Mouse (Mus musculus) splenic B cell, adult 2 months (primary cell): Measurements from ENCODE around the gene Rexo2.

ENCODE experiments used
- DNase-seq: peaks from one replicate; pipeline ENCODE4 v3.0.0-alpha.2; 2011; ENCODE audit warnings: low read depth, low spot score
- H3K27me3 ChIP-seq: 2 replicates; pipeline ENCODE4 v1.6.1; 2012; ENCODE audit warnings: mild to moderate bottlenecking, low read length, moderate library complexity, mixed read lengths; ENCODE audit not compliant: control insufficient read depth, poor library complexity, insufficient read depth, severe bottlenecking
- H3K36me3 ChIP-seq: 2 replicates; pipeline ENCODE4 v1.6.1; 2012; ENCODE audit warnings: mild to moderate bottlenecking, low read length, moderate library complexity, mixed read lengths; ENCODE audit not compliant: control insufficient read depth, poor library complexity, insufficient read depth, severe bottlenecking

The Rexo2 gene

DNA sequence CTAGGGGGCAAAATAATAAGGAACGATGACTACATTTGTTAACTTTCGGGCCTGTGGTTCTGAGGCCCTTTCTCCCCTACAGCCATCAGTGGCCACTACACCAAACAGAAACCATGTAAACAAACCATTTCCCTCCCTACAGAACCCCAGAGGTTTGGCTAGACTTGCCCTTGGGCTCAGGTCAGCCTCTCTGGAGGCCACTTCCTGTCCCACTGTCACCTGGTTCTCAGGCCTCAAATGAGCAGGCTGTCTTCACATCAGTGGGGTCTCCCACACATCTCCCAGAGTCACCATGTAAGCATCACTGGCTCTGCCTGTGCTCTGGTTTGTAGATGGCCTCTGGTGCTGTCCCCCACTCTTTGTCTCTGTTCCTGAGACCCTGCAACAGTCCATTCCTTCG lies 24.5 kb downstream of the Rexo2 start:
- Histone ChIP-seq H3K36me3 (no peaks in the 10 kb centered on the region), H3K27me3 (no peaks in the 10 kb centered on the region)
- no peak for DNase-seq

DNA sequence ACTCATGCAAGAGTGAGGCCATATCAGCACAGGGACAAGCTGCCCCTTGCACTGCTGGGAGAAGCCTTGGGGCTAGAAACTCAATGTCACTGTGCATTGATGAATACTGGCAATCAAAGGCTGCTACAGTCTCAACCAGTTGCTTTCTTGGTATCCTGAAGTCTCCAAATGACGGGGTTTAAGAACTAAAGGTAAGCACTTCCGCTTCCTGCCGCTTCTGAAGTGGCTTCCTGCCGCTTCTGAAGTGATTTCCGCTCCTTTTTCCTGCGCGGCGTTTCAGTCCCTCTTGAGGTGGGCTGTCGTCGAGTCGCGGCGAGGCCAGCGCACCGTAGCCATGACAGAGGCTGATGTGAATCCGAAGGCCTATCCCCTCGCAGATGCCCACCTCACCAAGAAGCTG lies 30.4 kb downstream of the Rexo2 start:
- no peak for DNase-seq
- Histone ChIP-seq H3K27me3 (no peaks in the 10 kb centered on the region), H3K36me3 (no peaks in the 10 kb centered on the region; the same call in 1 of the 2 replicates)

DNA sequence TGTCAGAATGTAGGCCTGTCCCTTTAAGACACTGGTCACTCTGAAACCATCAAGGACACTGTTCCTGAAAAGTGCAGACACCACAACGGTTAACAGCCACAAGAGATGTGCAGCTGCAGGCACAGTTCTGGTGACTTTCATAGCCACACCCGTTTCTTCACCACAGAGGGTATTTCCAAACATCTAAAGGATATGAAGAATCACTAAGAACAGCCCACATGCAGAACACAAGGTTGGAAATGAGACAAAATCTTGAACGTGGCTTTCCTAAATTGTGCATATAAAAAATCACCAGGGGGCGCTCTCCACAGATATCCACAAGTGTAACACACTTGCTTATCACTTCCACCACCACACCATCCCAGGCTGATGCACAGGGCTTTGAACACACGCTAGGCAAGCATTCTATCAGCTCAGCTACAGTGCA lies 32.6 kb downstream of the Rexo2 start:
- Histone ChIP-seq H3K27me3 (no peaks in the 10 kb centered on the region), H3K36me3 (no peaks in the 10 kb centered on the region; the same call in 1 of the 2 replicates)
- DNase-seq = peak; percentile 74

DNA sequence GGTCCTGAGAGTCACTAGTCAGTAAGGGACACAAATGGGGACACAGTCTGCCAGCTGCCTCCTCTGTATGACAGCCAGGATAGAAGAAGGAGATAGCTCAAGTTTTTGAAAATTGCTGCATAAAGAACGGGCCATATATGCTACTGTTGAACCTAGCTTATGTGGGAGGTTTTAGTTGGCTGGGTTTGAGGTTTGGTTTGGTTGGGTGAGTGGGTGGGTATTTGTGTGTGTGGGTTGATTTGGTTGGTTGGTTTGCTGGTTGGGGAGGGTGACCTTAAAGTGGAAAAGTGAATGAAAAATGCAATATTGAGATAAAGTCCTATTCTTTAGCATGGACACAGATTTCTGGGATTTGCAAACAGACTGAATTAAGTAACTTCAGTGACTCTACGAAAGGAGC lies 35.6 kb downstream of the Rexo2 start:
- DNase-seq = peak; percentile 64

DNA sequence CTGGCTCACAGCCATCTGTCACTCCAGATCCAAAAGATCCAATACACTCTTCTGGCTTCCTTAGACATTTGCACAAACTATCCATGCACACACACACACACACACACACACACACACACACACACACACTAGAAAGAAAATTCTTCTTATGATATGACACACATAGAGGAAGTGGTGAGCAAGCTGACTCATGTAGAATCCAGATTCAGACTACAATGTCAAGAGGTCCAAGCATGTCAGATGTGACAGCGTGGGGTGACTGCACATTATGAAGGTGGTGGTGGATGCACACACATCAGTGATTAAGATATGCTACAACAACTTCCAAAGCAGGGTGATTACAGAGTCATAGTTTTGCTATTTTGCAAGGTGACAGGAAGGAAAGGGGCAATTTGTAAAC lies 36.5 kb downstream of the Rexo2 start:
- Histone ChIP-seq H3K36me3 (no peaks in the 10 kb centered on the region; the same call in 1 of the 2 replicates), H3K27me3 (no peaks in the 10 kb centered on the region)
- peak; percentile 72 for DNase-seq

More for the DNA sequence above, 35.6 kb downstream of the Rexo2 start:
- H3K27me3 ChIP-seq = no peaks in the 10 kb centered on the region
- H3K36me3 ChIP-seq = no peaks in the 10 kb centered on the region; the same call in 1 of the 2 replicates

DNA sequence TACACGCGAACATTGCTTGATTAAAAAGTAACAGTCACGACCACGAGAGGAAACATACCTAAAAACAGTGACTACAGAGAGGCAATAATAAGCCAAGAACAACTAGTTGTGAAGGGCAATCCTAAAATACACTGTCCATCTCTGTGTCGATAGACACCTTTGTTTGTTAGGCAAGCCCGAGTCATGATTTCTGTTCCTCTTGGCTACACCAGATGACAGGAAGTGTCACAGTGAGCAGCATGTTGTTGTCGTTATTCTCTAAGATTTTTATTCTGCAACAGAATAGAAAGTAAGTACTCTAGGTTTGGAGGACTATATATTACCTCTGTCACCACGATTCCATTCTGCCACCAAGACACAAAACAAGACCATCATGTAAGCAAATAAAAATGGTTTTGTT lies 48.0 kb downstream of the Rexo2 start:
- no peaks in the 10 kb centered on the region for H3K36me3 ChIP-seq
- no peaks in the 10 kb centered on the region for H3K27me3 ChIP-seq
- DNase-seq = peak; percentile 57

DNA sequence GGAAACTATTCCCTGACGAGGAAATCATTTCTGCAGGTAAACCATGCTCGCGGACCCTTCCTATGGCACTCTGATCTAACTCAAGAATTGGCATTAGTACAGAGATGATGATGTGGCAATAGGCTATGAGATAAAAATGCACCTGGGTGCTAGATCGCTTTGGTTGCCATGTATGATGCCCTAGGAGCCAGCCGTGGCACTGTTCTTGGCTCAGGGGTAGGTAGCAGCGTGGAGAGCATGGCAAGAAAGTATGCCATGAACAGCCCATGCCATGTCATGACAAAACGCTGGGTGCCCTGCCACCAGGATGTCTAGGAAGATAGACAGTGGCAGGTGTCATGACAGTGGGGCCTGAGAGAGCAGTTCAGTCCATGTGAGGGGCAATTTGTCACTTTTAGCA lies 53.2 kb downstream of the Rexo2 start:
- DNase-seq = no peak
- Histone ChIP-seq H3K27me3 (no peaks in the 10 kb centered on the region), H3K36me3 (0 out of 2 replicates have a peak, but pooled peaks cover 1% of the 10 kb centered on the region)

DNA sequence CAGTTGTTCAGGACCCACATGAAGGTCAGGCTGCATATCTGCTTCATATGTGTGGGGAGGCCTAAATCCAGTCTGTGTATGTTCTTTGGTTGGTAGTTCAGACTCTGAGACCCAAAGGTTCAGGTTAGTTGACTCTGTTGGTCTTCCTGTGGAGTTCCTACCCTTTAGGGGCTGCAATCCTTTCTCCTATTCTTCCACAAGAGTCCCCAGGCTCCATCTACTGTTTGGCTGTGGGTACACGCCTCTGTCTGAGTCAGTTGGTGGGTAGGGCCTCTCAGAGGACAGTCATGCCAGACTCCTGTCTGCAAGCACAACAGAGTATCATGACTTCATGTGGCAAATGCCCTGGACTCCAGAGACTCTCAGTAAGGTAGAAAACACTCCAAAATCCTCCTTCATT lies 57.2 kb downstream of the Rexo2 start:
- peak; percentile 17 for DNase-seq
- Histone ChIP-seq H3K27me3 (no peaks in the 10 kb centered on the region), H3K36me3 (0 out of 2 replicates have a peak, but pooled peaks cover 1% of the 10 kb centered on the region)

DNA sequence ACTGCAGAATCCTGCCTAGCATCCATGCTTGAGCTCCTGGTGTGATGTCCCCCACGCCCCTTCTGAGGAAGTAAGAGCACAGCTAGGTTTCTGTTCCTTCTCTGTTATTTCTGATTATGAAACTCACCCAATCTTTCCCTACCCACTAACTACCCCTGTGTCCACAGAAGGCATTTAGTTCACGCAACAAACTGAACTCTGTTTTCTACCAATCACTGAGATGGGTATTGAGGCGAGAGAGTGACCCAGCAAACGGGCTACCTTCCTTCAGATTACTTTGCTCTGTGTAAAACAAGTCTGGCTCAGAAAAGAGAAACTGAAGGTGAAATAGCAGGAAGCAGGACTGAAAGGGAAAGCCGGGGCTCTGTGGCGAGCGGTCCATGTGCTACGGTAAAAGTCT lies 58.0 kb downstream of the Rexo2 start:
- DNase-seq = peak; percentile 76
- H3K27me3 ChIP-seq = no peaks in the 10 kb centered on the region
- 0 out of 2 replicates have a peak, but pooled peaks cover 1% of the 10 kb centered on the region for H3K36me3 ChIP-seq

DNA sequence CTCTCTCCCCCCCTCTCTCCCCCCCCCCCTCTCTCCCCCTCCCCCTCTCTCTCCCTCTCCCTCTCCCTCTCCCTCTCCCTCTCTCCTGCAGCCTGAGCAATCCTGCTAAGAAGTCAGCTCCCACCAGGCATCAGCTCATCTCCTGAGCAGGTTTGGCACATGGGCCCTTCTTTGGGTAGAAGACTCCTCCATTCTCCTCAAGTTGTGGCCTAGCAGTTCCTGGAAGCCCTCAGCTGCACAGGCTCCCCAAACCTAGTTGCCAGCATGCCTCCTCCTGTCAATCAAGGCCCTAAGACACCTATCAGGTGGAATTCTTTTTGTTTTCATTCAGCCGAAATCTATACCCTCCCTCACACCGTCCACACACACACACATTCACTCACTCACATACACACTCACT lies 58.9 kb downstream of the Rexo2 start:
- no peak for DNase-seq
- Histone ChIP-seq H3K27me3 (no peaks in the 10 kb centered on the region), H3K36me3 (peaks cover 1% of the 10 kb centered on the region; the same call in 1 of the 2 replicates)

DNA sequence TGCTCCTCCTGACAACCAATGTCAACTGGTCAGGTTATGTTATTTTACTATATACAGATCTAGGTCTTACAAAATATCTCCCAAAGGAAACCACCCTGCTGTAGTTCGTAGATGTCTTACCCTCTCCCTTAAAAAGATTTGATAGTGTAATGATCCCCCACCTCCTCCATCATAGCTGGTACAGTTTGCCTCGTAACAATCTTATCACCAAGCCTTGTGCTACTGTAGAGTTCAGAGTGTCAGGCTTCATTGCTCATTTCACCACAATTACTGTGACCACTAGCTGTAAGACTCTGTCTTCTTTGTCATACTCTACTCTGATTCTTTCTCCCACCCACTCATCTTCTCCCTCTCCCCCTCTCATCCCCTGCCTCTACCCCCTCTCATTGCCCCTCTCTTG lies 59.4 kb downstream of the Rexo2 start:
- H3K27me3 ChIP-seq = no peaks in the 10 kb centered on the region
- peak; percentile 36 for DNase-seq
- no peaks in the 10 kb centered on the region; the same call in 1 of the 2 replicates for H3K36me3 ChIP-seq

DNA sequence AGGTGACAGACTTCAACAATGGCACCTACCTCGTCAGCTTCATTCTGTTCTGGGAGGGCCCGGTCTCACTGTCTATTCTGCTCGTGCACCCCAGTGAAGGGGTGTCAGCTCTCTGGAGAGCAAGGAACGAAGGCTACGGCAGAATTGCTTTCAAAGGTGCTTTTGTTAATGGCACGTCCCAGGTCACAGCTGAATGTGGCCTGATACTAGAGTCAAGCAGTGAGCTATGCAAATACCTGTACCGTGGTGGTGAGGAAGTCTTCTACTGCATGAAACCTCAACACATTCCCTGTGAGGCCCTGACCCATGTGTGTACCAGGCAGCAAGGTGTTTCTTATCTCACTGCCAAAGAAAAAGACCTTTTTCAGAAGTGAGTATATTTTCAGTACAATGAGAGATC lies 60.0 kb downstream of the Rexo2 start:
- H3K27me3 ChIP-seq = no peaks in the 10 kb centered on the region
- peaks cover 5% of the 10 kb centered on the region for H3K36me3 ChIP-seq
- peak; percentile 76 for DNase-seq

DNA sequence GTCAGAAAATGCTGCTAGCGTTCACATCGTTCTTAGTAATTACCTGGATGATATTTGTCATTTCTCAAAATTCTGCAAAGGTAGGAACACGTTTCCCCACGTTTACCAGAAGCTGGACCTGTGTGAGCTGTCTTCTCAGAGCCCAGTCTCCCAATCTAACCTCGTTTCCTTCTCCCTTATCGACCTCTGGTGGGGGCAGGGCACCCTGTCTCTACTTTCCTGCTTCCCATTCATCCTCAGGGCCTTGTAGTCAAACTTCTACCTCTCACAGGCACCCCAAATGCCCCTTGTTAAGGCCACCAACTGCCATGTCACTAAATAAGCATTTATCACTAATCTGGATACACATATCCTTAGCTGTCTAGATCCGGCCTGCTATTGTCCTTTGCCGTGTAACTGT lies 61.6 kb downstream of the Rexo2 start:
- Histone ChIP-seq H3K36me3 (peaks cover 6% of the 10 kb centered on the region), H3K27me3 (no peaks in the 10 kb centered on the region)
- no peak for DNase-seq
